Mouse (Mus musculus): ENCODE results near the gene Rgp1. TPM values are rescaled to one million over a fixed set of nuclear protein-coding genes. Genes with fewer than 3 reads are reported as not detected.

The Rgp1 gene
- polyA plus RNA-seq, 1 experiment, result 42.4 TPM

- WGBS, result 64% methylated on average over 3 of the region's 3 CpGs
- H3K4me1 ChIP-seq (ENCODE audit: control insufficient read depth, insufficient read depth, insufficient read length), result no peaks in the 10 kb centered on the region
- H3K27me3 ChIP-seq (ENCODE audit: control insufficient read depth, insufficient read depth, low read length), result no peaks in the 10 kb centered on the region
- no peak for DNase-seq (ENCODE audit: low read depth in 1 of 2, low spot score in 2 of 2)
- TF ChIP-seq CTCF (IDR thresholded peaks at IDR 0.05; ENCODE audit: extremely low read depth, insufficient read depth, insufficient read length, insufficient replicate concordance) (no peak), POLR2A (IDR thresholded peaks at IDR 0.05; ENCODE audit: low read depth, low read length) (no peak)
- H3K36me3 ChIP-seq (ENCODE audit: control insufficient read depth, insufficient read depth, low read length), result no peaks in the 10 kb centered on the region
- no peak overlapping the region for H3K4me3 ChIP-seq (ENCODE audit: extremely low read depth, insufficient read depth, insufficient read length)
- H3K27ac ChIP-seq (ENCODE audit: insufficient read depth, low read length), result no peak overlapping the region
These were observed 25.6 kb downstream of the Rgp1 start for GRCm38 (mm10) chr4:43604099-43604498.

- Histone ChIP-seq H3K27ac (ENCODE audit: insufficient read depth, low read length) (no peak overlapping the region), H3K36me3 (ENCODE audit: control insufficient read depth, insufficient read depth, low read length) (no peaks in the 10 kb centered on the region), H3K4me3 (ENCODE audit: extremely low read depth, insufficient read depth, insufficient read length) (no peak overlapping the region), H3K4me1 (ENCODE audit: control insufficient read depth, insufficient read depth, insufficient read length) (no peaks in the 10 kb centered on the region), H3K27me3 (ENCODE audit: control insufficient read depth, insufficient read depth, low read length) (no peaks in the 10 kb centered on the region)
- TF ChIP-seq POLR2A (IDR thresholded peaks at IDR 0.05; ENCODE audit: low read depth, low read length) (no peak), CTCF (IDR thresholded peaks at IDR 0.05; ENCODE audit: extremely low read depth, insufficient read depth, insufficient read length, insufficient replicate concordance) (no peak)
- 53% methylated on average over 9 of the region's 9 CpGs for WGBS
- no peak for DNase-seq (ENCODE audit: low read depth in 1 of 2, low spot score in 2 of 2)
These were observed 26.5 kb downstream of the Rgp1 start for GRCm38 (mm10) chr4:43604751-43605685.

GRCm38 (mm10) chr4:43612534-43612933 is 34.0 kb downstream of the Rgp1 start:
- no peak for DNase-seq (ENCODE audit: low read depth in 1 of 2, low spot score in 2 of 2)
- 45% methylated on average over 10 of the region's 10 CpGs for WGBS
- no peak overlapping the region for H3K27ac ChIP-seq (ENCODE audit: insufficient read depth, low read length)
- no peaks in the 10 kb centered on the region for H3K36me3 ChIP-seq (ENCODE audit: control insufficient read depth, insufficient read depth, low read length)
- TF ChIP-seq CTCF (IDR thresholded peaks at IDR 0.05; ENCODE audit: extremely low read depth, insufficient read depth, insufficient read length, insufficient replicate concordance), result no peak
- TF ChIP-seq POLR2A (IDR thresholded peaks at IDR 0.05; ENCODE audit: low read depth, low read length), result no peak
- no peaks in the 10 kb centered on the region for H3K4me1 ChIP-seq (ENCODE audit: control insufficient read depth, insufficient read depth, insufficient read length)
- H3K4me3 ChIP-seq (ENCODE audit: extremely low read depth, insufficient read depth, insufficient read length), result no peak overlapping the region
- no peaks in the 10 kb centered on the region for H3K27me3 ChIP-seq (ENCODE audit: control insufficient read depth, insufficient read depth, low read length)

GRCm38 (mm10) chr4:43613060-43613730 is 34.7 kb downstream of the Rgp1 start:
- 51% methylated on average over 3 of the region's 3 CpGs for WGBS

GRCm38 (mm10) chr4:43620146-43620778 is 41.7 kb downstream of the Rgp1 start:
- Histone ChIP-seq H3K4me1 (ENCODE audit: control insufficient read depth, insufficient read depth, insufficient read length) (no peaks in the 10 kb centered on the region), H3K27me3 (ENCODE audit: control insufficient read depth, insufficient read depth, low read length) (no peaks in the 10 kb centered on the region), H3K36me3 (ENCODE audit: control insufficient read depth, insufficient read depth, low read length) (no peaks in the 10 kb centered on the region), H3K4me3 (ENCODE audit: extremely low read depth, insufficient read depth, insufficient read length) (no peak overlapping the region), H3K27ac (ENCODE audit: insufficient read depth, low read length) (no peak overlapping the region)
- TF ChIP-seq CTCF (IDR thresholded peaks at IDR 0.05; ENCODE audit: extremely low read depth, insufficient read depth, insufficient read length, insufficient replicate concordance) (no peak), POLR2A (IDR thresholded peaks at IDR 0.05; ENCODE audit: low read depth, low read length) (no peak)
- 84% methylated on average over 4 of the region's 4 CpGs for WGBS
- no peak for DNase-seq (ENCODE audit: low read depth in 1 of 2, low spot score in 2 of 2)

More at GRCm38 (mm10) chr4:43613060-43613730, 34.7 kb downstream of the Rgp1 start:
- no peaks in the 10 kb centered on the region for H3K4me1 ChIP-seq (ENCODE audit: control insufficient read depth, insufficient read depth, insufficient read length)
- TF ChIP-seq CTCF (IDR thresholded peaks at IDR 0.05; ENCODE audit: extremely low read depth, insufficient read depth, insufficient read length, insufficient replicate concordance), result no peak
- no peak for TF ChIP-seq POLR2A (IDR thresholded peaks at IDR 0.05; ENCODE audit: low read depth, low read length)
- no peaks in the 10 kb centered on the region for H3K36me3 ChIP-seq (ENCODE audit: control insufficient read depth, insufficient read depth, low read length)
- H3K27me3 ChIP-seq (ENCODE audit: control insufficient read depth, insufficient read depth, low read length), result no peaks in the 10 kb centered on the region
- H3K4me3 ChIP-seq (ENCODE audit: extremely low read depth, insufficient read depth, insufficient read length), result no peak overlapping the region
- DNase-seq (ENCODE audit: low read depth in 1 of 2, low spot score in 2 of 2), result no peak
- H3K27ac ChIP-seq (ENCODE audit: insufficient read depth, low read length), result no peak overlapping the region

DNA sequence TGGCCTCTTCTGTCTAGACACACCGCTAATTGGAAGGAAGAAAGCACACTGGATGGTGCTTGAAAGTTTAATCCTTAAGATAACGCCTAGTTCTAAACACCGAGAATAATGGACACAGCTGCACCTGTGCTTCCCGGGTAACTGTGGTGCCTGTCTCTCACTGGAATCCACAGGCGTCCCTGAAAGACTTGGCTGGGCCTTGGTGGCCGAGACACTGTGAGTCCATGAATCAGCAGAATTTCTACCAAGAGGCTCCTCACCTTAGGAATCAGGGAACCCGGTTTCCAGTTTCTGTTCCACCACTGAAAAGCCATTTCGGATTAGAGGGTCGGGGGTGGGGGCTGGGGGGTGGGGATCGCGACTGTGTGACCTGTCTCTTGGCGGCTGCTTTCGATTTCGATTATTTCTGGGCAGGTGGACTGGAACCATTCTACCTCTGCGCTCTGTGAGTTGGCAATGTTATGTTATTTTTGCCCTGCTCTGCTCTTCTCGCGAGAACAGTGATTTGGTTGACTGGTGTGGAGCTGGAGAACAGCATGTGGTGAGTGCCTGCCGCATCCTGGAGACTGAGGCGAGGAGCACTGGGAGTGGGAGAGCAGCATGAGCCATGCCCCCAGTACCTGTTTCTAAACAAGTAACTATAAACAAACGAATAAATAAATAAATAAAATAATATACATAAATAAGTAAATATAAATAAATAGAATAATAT is 50.7 kb downstream of the Rgp1 start:
- no peaks in the 10 kb centered on the region; the same call in 1 of the 2 replicates for H3K4me1 ChIP-seq (ENCODE audit: control insufficient read depth, insufficient read depth, insufficient read length)
- H3K36me3 ChIP-seq (ENCODE audit: control insufficient read depth, insufficient read depth, low read length), result no peaks in the 10 kb centered on the region
- H3K4me3 ChIP-seq (ENCODE audit: extremely low read depth, insufficient read depth, insufficient read length), result no peak overlapping the region
- H3K27ac ChIP-seq (ENCODE audit: insufficient read depth, low read length), result no peak overlapping the region
- no peak for DNase-seq (ENCODE audit: low read depth in 1 of 2, low spot score in 2 of 2)
- TF ChIP-seq CTCF (IDR thresholded peaks at IDR 0.05; ENCODE audit: extremely low read depth, insufficient read depth, insufficient read length, insufficient replicate concordance), result no peak
- TF ChIP-seq POLR2A (IDR thresholded peaks at IDR 0.05; ENCODE audit: low read depth, low read length), result no peak
- H3K27me3 ChIP-seq (ENCODE audit: control insufficient read depth, insufficient read depth, low read length), result peaks cover 7% of the 10 kb centered on the region
- WGBS, result 70% methylated on average over 20 of the region's 20 CpGs

Data from spleen, adult 2 months (tissue).